Mouse (Mus musculus): ENCODE results near the gene Igf2bp1. TPM values are rescaled to one million over a fixed set of nuclear protein-coding genes. Genes with fewer than 3 reads are reported as not detected.

Gene Igf2bp1
- total and polyA plus RNA-seq, 2 experiments from 2014 or later: 3.4 to 4.5 TPM

DNA sequence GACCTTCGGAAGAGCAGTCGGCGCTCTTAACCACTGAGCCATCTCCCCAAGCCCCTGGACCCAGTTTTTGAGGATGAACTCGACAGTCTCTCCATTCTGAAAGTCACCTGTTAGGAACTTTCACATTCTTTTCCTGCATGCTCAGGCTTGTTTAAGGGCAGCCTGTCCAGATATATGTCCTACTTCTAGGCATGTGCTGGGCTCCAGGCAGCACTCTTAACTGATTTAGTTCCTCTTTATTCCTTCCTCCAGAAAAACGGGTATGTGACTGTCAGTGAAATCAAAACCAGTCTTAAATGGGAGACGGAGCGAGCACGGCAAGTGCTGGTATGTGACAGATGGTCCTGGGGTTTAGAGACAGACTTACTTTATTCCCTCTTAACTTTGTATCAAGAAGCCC, 40.3 kb upstream of the Igf2bp1 start:
- ATAC-seq (ENCODE audit: insufficient read depth, low read depth) (no peak), DNase-seq (ENCODE audit: low spot score) (no peak)
- Histone ChIP-seq H3K27me3 (ENCODE audit: control insufficient read depth, insufficient read depth, low read length) (no peaks in the 10 kb centered on the region), H3K9ac (replicated peaks; ENCODE audit: low read depth, low read length) (no peak overlapping the region), H3K9me3 (replicated peaks; ENCODE audit: control insufficient read depth, low read length) (no peaks in the 10 kb centered on the region), H3K27ac (ENCODE audit: low read depth) (no peak overlapping the region), H3K4me2 (ENCODE audit: low read depth, low read length) (no peak overlapping the region), H3K4me3 (ENCODE audit: low read depth, low read length) (no peak overlapping the region), H3K36me3 (replicated peaks; ENCODE audit: control insufficient read depth, insufficient read depth, low read length) (peaks cover 60% of the 10 kb centered on the region), H3K4me1 (ENCODE audit: control insufficient read depth, insufficient read depth) (no peaks in the 10 kb centered on the region)
- WGBS: 83% methylated on average over 8 of the region's 8 CpGs
- TF ChIP-seq EP300 (IDR thresholded peaks at IDR 0.05; ENCODE audit: low read depth) (no peak), CTCF (IDR thresholded peaks at IDR 0.05; ENCODE audit: low read depth) (no peak)

DNA sequence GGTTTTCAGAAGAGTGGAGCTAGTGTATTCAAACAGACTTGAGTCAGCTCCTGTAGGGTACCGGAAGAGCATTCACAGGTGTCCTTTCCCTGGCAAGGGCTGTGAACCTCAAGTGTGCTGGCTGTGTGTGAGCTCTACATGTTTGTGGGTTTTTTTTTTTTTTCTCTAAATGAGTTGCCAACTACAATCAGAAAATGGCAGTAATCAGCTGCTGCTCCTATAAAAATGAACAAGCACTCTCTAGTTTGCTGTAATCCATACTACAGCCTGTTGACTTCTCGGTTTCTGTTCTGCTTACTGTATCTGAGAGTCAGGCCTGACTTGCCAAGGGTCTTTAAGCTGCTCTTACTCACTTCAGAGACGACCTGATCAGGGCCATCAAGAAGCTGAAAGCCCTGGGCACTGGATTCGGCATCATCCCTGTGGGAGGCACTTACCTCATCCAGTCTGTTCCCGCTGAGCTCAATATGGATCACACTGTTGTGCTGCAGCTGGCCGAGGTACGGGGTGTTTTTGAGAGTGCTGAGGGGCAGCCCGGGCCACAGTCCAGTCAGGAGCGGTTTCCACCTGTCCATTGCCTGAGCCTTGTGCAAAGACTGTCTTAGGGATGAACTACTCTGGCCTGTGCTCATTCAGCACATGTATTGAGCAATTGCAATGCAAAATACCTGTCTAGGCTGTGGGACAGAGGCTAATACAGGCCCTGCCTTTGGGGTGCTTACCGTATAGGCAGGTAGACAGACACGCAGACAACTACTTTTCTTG, 39.2 kb upstream of the Igf2bp1 start:
- TF ChIP-seq CTCF (IDR thresholded peaks at IDR 0.05; ENCODE audit: low read depth) (no peak), EP300 (IDR thresholded peaks at IDR 0.05; ENCODE audit: low read depth) (no peak)
- Histone ChIP-seq H3K36me3 (replicated peaks; ENCODE audit: control insufficient read depth, insufficient read depth, low read length) (peaks cover 50% of the 10 kb centered on the region), H3K27ac (ENCODE audit: low read depth) (no peak overlapping the region), H3K4me1 (ENCODE audit: control insufficient read depth, insufficient read depth) (no peaks in the 10 kb centered on the region), H3K4me2 (ENCODE audit: low read depth, low read length) (no peak overlapping the region), H3K9me3 (replicated peaks; ENCODE audit: control insufficient read depth, low read length) (no peaks in the 10 kb centered on the region), H3K27me3 (ENCODE audit: control insufficient read depth, insufficient read depth, low read length) (no peaks in the 10 kb centered on the region), H3K9ac (replicated peaks; ENCODE audit: low read depth, low read length) (no peak overlapping the region), H3K4me3 (ENCODE audit: low read depth, low read length) (no peak overlapping the region)
- ATAC-seq (ENCODE audit: insufficient read depth, low read depth) (no peak), DNase-seq (ENCODE audit: low spot score) (no peak)
- 80% methylated on average over 11 of the region's 11 CpGs for WGBS

DNA sequence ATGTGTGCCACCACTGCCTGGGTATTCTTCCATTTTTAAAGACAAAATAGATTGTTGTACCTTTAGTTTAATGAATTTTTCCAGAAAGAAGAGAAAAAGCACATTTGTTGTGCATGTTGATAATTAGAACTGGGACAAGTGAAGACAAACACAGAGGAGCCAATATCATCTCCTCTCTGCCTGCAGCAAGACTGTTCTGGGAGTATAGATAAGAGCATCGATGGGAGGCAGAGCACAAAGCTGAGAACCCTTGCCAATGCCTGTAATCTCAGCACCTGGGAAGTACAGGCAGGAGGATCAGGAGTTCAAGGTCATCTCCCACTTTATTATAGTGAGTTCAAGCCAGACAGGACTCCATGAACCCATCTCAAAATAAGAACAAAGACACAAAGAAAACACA, 32.8 kb upstream of the Igf2bp1 start:
- Histone ChIP-seq H3K4me2 (ENCODE audit: low read depth, low read length) (no peak overlapping the region), H3K27ac (ENCODE audit: low read depth) (no peak overlapping the region), H3K9ac (replicated peaks; ENCODE audit: low read depth, low read length) (no peak overlapping the region), H3K4me3 (ENCODE audit: low read depth, low read length) (no peak overlapping the region), H3K9me3 (replicated peaks; ENCODE audit: control insufficient read depth, low read length) (no peaks in the 10 kb centered on the region), H3K36me3 (replicated peaks; ENCODE audit: control insufficient read depth, insufficient read depth, low read length) (peaks cover 10% of the 10 kb centered on the region), H3K27me3 (ENCODE audit: control insufficient read depth, insufficient read depth, low read length) (no peaks in the 10 kb centered on the region), H3K4me1 (ENCODE audit: control insufficient read depth, insufficient read depth) (peaks cover 10% of the 10 kb centered on the region)
- WGBS: 42% methylated on average over 1 of the region's 1 CpGs
- ATAC-seq (ENCODE audit: insufficient read depth, low read depth) (no peak), DNase-seq (ENCODE audit: low spot score) (no peak)
- no peak for TF ChIP-seq CTCF (IDR thresholded peaks at IDR 0.05; ENCODE audit: low read depth)
- TF ChIP-seq EP300 (IDR thresholded peaks at IDR 0.05; ENCODE audit: low read depth): no peak

DNA sequence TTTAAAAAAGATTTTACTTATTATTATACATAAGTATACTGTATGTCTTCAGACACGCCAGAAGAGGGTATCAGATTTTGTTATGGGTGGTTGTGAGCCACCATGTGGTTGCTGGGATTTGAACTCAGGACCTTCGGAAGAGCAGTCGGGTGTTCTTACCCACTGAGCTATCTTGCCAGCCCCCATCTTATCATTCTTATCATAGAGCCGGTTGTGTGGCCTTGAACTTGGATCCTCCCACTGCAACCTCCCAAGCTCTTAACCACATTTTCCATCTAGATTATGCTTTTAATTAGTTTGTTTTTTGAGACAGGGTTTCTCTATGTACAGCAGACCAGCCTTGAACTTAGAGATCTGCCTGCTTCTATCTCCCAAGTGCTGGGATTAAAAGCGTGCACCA, 31.8 kb upstream of the Igf2bp1 start:
- no peak for DNase-seq (ENCODE audit: low spot score)
- no peak for TF ChIP-seq CTCF (IDR thresholded peaks at IDR 0.05; ENCODE audit: low read depth)
- no peak for TF ChIP-seq EP300 (IDR thresholded peaks at IDR 0.05; ENCODE audit: low read depth)
- Histone ChIP-seq H3K27me3 (ENCODE audit: control insufficient read depth, insufficient read depth, low read length) (no peaks in the 10 kb centered on the region), H3K4me1 (ENCODE audit: control insufficient read depth, insufficient read depth) (peaks cover 10% of the 10 kb centered on the region), H3K9ac (replicated peaks; ENCODE audit: low read depth, low read length) (no peak overlapping the region), H3K36me3 (replicated peaks; ENCODE audit: control insufficient read depth, insufficient read depth, low read length) (peaks cover 3% of the 10 kb centered on the region; the same call in 1 of the 2 replicates), H3K27ac (ENCODE audit: low read depth) (no peak overlapping the region), H3K4me2 (ENCODE audit: low read depth, low read length) (no peak overlapping the region), H3K4me3 (ENCODE audit: low read depth, low read length) (no peak overlapping the region), H3K9me3 (replicated peaks; ENCODE audit: control insufficient read depth, low read length) (no peaks in the 10 kb centered on the region)
- WGBS: 76% methylated on average over 5 of the region's 5 CpGs
- no peak for ATAC-seq (ENCODE audit: insufficient read depth, low read depth)

DNA sequence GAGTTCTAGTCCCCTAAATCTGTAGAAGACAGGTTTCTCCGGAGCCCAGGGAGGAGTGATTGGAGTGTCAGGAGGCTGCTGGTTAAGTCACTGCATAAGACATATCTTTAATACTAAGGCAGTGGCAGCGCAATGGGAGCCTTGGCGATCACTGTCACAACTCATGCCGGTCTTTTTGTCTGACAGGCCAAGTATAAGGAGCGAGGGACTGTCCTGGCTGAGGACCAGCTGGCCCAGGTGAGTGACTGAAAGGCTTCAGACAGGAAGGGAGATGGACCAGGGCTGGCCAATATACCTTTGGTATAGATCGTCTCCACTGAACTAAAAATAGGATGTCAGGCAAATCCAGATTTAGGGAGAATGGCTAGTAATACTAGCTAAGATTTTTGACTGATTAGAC, 29.4 kb upstream of the Igf2bp1 start:
- peaks cover 3% of the 10 kb centered on the region; the same call in 1 of the 2 replicates for H3K36me3 ChIP-seq (replicated peaks; ENCODE audit: control insufficient read depth, insufficient read depth, low read length)
- peak overlapping the region; percentile 67 for H3K27ac ChIP-seq (ENCODE audit: low read depth)
- no peaks in the 10 kb centered on the region for H3K27me3 ChIP-seq (ENCODE audit: control insufficient read depth, insufficient read depth, low read length)
- peaks cover 10% of the 10 kb centered on the region for H3K4me1 ChIP-seq (ENCODE audit: control insufficient read depth, insufficient read depth)
- peak overlapping the region; percentile 77 for H3K9ac ChIP-seq (replicated peaks; ENCODE audit: low read depth, low read length)
- no peaks in the 10 kb centered on the region for H3K9me3 ChIP-seq (replicated peaks; ENCODE audit: control insufficient read depth, low read length)
- 3% methylated on average over 6 of the region's 6 CpGs for WGBS
- H3K4me3 ChIP-seq (ENCODE audit: low read depth, low read length): peak overlapping the region; percentile 89
- TF ChIP-seq CTCF (IDR thresholded peaks at IDR 0.05; ENCODE audit: low read depth): no peak
- TF ChIP-seq EP300 (IDR thresholded peaks at IDR 0.05; ENCODE audit: low read depth): no peak
- no peak for ATAC-seq (ENCODE audit: insufficient read depth, low read depth)
- no peak for DNase-seq (ENCODE audit: low spot score)
- peak overlapping the region; percentile 94 for H3K4me2 ChIP-seq (ENCODE audit: low read depth, low read length)

Data from heart, postnatal 0 days (tissue).